Mouse (Mus musculus) olfactory bulb, adult 2 months (tissue): Measurements from ENCODE around the gene Fcer1g. TPM values are rescaled to one million over a fixed set of nuclear protein-coding genes. Genes with fewer than 3 reads are reported as not detected.

ENCODE experiments used
- H3K27ac ChIP-seq: fragments of 200-500 bp; 2 replicates; pipeline ENCODE4 v1.5.1; 2012; ENCODE audit warnings: low read depth, low read length; ENCODE audit not compliant: insufficient read depth
- H3K4me1 ChIP-seq: fragments of 200-500 bp; 2 replicates; pipeline ENCODE4 v1.6.1; 2012; ENCODE audit warnings: low read length; ENCODE audit not compliant: control insufficient read depth, insufficient read depth
- H3K4me3 ChIP-seq: fragments of 200-500 bp; 2 replicates; pipeline ENCODE4 v1.5.1; 2012; ENCODE audit warnings: mild to moderate bottlenecking, low read depth, low read length, moderate library complexity; ENCODE audit not compliant: insufficient read depth
- CTCF ChIP-seq: fragments of 200-500 bp; IDR thresholded peaks from 2 replicates; pipeline ENCODE4 v1.5.1; 2012; ENCODE audit warnings: low read depth, mild to moderate bottlenecking, low read length, moderate library complexity; ENCODE audit not compliant: insufficient read depth
- POLR2A ChIP-seq: fragments of 200-500 bp; IDR thresholded peaks from 2 replicates; pipeline ENCODE4 v1.6.1; 2012; ENCODE audit warnings: mild to moderate bottlenecking, low read depth, low read length, moderate library complexity; ENCODE audit not compliant: insufficient read depth
- WGBS: fragments of 180-500 bp; shearing (Covaris S2); methylation state at CpG from one replicate; pipeline ENCODE4 v1.1.7; 2018; 5-methylcytosine and 5-hydroxymethylcytosine counted together
- polyA plus RNA-seq: library from polyadenylated mRNA; stranded (reverse); fragments of >200 nt; gene quantifications from 2 replicates; pipeline ENCODE4 v1.2.4, GENCODE M21; 2012; ENCODE audit warnings: low replicate concordance; ENCODE audit not compliant: missing spikeins, insufficient read depth, insufficient read length

Fcer1g gene
- polyA plus RNA-seq, 1 experiment = not detected

DNA sequence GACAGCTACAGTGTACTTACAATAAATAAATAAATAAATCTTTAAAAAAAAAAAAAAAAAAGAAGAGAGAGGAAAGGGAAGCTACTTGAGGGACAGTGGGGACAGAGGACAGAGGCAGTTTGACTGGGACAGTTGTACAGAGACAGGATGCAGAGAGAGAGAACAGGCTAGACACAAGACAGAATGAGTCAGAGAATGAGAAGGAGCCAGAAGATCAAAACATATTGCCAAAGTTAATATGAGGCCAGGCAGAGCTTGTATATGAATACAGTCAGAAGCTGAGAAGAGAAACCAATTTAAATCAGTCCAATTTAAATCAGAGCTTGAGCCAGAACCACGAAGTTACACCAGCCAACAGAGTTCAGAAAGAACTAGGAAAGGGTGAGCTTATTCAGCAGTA, 34.2 kb upstream of the Fcer1g start:
- Histone ChIP-seq H3K4me1 (peaks cover 8% of the 10 kb centered on the region), H3K27ac (no peak overlapping the region), H3K4me3 (no peak overlapping the region)
- TF ChIP-seq CTCF = no peak
- TF ChIP-seq POLR2A = no peak
- 53% methylated on average over 1 of the region's 1 CpGs for WGBS

DNA sequence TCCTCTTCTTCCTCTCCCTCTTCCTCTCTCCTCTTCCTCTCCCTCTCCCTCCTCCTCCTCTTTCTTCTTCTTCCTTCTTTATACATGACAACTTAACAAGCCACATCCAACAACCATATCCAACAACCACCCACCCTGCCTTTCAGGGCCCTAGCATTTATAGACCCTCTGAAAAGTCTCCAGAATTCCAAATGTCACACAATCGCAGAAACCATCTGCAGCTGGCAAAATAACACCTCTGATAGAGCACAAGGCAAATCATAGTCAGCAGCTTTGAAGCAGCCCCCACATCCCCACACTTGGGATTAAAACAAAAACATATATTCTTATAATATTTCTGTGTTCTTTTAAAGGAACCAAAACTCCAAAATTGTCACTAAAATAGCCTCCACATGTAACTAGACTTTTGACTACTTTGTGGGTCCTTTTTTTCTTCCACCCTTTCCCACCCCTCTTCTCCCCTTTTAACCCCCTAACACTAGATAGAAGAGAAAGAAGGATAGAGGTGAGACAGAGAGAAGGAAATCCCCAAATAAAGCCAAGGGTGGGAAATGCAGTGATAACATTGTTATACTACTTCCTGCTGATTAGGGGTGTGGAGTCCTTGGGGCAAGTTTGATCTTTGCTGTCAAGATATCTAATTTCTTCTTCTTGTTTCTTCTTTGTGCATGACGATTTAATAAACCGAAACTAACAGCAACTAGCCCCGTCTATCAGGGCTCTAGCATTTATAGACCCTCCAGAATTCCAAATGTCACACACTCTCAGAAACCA, 32.0 kb upstream of the Fcer1g start:
- no peak for TF ChIP-seq POLR2A
- TF ChIP-seq CTCF = no peak
- H3K4me3 ChIP-seq = no peak overlapping the region
- H3K4me1 ChIP-seq = peaks cover 8% of the 10 kb centered on the region
- WGBS = 68% methylated on average over 4 of the region's 4 CpGs
- no peak overlapping the region for H3K27ac ChIP-seq

- TF ChIP-seq CTCF (no peak), POLR2A (no peak)
- H3K4me1 ChIP-seq = peaks cover 7% of the 10 kb centered on the region
- WGBS = 65% methylated on average over 3 of the region's 3 CpGs
- H3K27ac ChIP-seq = peak overlapping the region; percentile 36
- H3K4me3 ChIP-seq = no peak overlapping the region
Observed at GRCm38 (mm10) chr1:171263666-171264461, 29.7 kb upstream of the Fcer1g start.

GRCm38 (mm10) chr1:171263185-171263611, 29.0 kb upstream of the Fcer1g start:
- WGBS = 0% methylated on average over 2 of the region's 2 CpGs
- Histone ChIP-seq H3K4me3 (no peak overlapping the region), H3K27ac (peak overlapping the region; percentile 93), H3K4me1 (peaks cover 7% of the 10 kb centered on the region)
- TF ChIP-seq CTCF (no peak), POLR2A (no peak)

- H3K4me3 ChIP-seq = peak overlapping the region; percentile 33
- H3K27ac ChIP-seq = peak overlapping the region; percentile 93
- TF ChIP-seq CTCF = no peak
- no peak for TF ChIP-seq POLR2A
- 2% methylated on average over 8 of the region's 8 CpGs for WGBS
- H3K4me1 ChIP-seq = peaks cover 7% of the 10 kb centered on the region
Observed at GRCm38 (mm10) chr1:171262594-171263130, 28.5 kb upstream of the Fcer1g start.

- Histone ChIP-seq H3K4me1 (peaks cover 7% of the 10 kb centered on the region), H3K27ac (no peak overlapping the region), H3K4me3 (no peak overlapping the region)
- TF ChIP-seq POLR2A (no peak), CTCF (no peak)
- WGBS = 93% methylated on average over 3 of the region's 3 CpGs
Observed at GRCm38 (mm10) chr1:171260316-171260715, 26.2 kb upstream of the Fcer1g start.

DNA sequence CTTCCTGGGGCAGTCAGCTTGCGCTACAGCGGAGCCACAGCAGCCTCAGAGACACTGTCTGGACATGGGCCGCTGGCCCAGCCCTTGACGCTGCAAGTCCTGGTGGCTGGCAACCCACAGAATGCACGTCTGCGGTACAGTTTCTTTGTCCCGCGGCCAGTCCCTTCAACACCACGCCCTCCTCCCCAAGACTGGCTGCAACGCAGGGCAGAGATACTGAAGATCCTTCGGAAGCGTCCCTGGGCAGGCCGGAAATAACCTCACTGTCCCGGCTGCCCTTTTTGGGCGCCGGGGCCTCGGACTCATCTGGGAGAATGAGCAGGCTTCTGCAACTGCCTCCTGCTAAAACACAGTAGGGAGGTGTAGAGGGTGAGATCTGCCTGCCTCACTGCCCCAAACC, 24.8 kb upstream of the Fcer1g start:
- 87% methylated on average over 17 of the region's 17 CpGs for WGBS
- H3K4me1 ChIP-seq = peaks cover 7% of the 10 kb centered on the region
- no peak overlapping the region for H3K27ac ChIP-seq
- no peak for TF ChIP-seq CTCF
- no peak for TF ChIP-seq POLR2A
- no peak overlapping the region for H3K4me3 ChIP-seq

GRCm38 (mm10) chr1:171257781-171258180, 23.6 kb upstream of the Fcer1g start:
- Histone ChIP-seq H3K4me3 (no peak overlapping the region), H3K27ac (no peak overlapping the region), H3K4me1 (peaks cover 9% of the 10 kb centered on the region)
- WGBS = 85% methylated on average over 9 of the region's 9 CpGs
- TF ChIP-seq POLR2A (no peak), CTCF (no peak)
